Mouse (Mus musculus): ENCODE data around the gene Thrb.

Thrb gene

GRCm38 (mm10) chr14:18029181-18029932 lies 369.3 kb downstream of the Thrb start:
- DNase-seq (ENCODE audit: low read depth, low spot score), result no peak

GRCm38 (mm10) chr14:18031941-18032340 lies 371.9 kb downstream of the Thrb start:
- DNase-seq (ENCODE audit: low read depth, low spot score), result no peak

DNA sequence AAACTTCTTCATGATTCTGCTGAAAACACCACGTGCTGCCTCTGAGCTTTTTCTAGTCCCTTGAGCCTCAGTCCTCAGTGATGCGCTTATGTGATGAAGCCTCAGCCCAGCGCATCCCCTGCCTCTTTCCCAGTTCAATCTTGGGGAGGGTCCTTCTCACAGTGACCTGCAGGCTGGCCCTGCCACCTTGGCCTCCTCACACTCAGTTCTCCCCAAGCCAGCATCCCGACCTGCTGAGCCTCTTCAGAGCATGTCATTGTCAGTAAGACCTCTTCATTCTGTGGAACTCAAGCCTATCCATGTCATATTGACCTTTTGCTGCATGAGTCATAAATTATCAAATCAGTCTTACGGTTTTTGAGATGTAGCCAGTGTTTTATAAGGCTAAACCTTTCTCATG lies 376.5 kb downstream of the Thrb start:
- no peak for DNase-seq (ENCODE audit: low read depth, low spot score)

DNA sequence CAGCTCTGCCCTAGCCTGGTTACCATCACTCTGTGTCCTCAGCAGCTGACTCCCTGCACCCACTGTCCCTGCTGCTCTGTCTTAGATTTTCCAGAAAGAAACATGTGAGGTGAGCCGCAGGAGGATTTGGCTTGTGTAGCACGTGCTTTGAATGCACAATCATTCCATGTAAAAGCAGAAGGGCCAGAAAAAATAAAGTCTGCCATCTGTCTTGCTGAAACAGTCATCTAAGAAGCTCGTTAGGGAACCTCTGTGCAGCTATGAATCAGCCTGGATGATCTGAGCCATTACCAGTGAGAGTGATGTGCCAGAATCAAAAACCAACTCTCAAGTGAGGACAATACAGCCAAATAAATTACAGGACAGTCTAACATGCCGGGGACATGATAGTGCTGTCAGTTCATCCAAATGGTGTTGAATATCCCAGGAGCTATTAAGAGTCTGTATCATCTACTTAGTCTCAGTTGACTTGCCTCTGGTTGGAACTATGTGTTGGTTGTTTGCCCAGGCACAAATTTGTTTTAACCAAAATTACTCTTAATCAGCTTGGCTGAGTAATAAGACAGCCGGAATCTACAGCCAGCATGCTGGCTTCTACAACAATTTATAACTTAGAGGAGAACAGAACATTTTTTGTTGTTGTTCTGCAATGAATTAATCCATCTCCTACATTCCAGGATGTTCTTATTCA lies 402.2 kb downstream of the Thrb start:
- DNase-seq (ENCODE audit: low read depth, low spot score), result no peak
